Mouse (Mus musculus): ENCODE data around the gene Rps7.

DNA sequence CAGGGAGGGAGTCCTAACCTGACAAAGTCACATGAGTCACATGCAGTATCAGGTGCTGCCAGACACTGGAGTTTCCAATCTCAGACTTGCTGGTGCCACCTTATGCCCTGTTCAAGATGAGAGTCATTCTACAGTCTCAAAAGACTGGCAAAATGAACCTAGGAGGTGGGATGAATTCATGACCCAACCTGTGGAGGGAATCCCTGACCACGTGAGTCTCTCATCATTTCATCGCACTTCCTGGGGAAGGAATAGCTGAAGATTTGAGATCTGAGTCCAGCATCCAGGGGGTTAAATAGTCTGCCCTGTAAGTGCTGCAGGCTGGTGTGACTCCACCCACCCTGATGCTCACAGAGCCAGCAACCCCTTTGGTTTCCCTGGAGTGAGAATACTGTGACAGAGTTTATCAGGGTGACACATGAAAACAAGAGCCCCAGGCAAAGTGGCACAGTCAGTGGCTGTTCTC lies 37.2 kb downstream of the Rps7 start:
- TF ChIP-seq CTCF (IDR thresholded peaks at IDR 0.05; ENCODE audit: control insufficient read depth, insufficient read depth, low read length) (no peak), POLR2A (IDR thresholded peaks at IDR 0.05; ENCODE audit: borderline replicate concordance, control insufficient read depth, low read depth, low read length) (no peak)
